Mouse (Mus musculus) limb, embryonic 11.5 days (tissue): ENCODE data around the gene Gm3594. TPM values are rescaled to one million over a fixed set of nuclear protein-coding genes. Genes with fewer than 3 reads are reported as not detected.
"Not testable (repeated sequence)": the region's sequence is repeated elsewhere in the genome, so short reads cannot be mapped to it uniquely, and the experiment has no call there.

Experiments used
- ATAC-seq: fragments of 200-750 bp; cut with Nextera tagmentation; 2 replicates; pipeline ENCODE4 v1.8.0; 2017; ENCODE audit warnings: low read depth; ENCODE audit not compliant: insufficient number of reproducible peaks, low FRiP score, low TSS enrichment
- DNase-seq: peaks from one replicate; pipeline ENCODE4 v3.0.0-alpha.2; 2015; ENCODE audit warnings: low spot score
- H3K27ac ChIP-seq: fragments of 300-500 bp; sonication (generic); replicated peaks from 2 replicates; pipeline ENCODE4 v1.5.1; 2014; ENCODE audit warnings: low read depth, mild to moderate bottlenecking, low read length
- H3K27me3 ChIP-seq: fragments of 300-500 bp; sonication (generic); 2 replicates; pipeline ENCODE4 v1.6.1; 2014; ENCODE audit warnings: mild to moderate bottlenecking, low read length, mixed read lengths; ENCODE audit not compliant: control insufficient read depth, insufficient read depth
- H3K36me3 ChIP-seq: fragments of 300-500 bp; sonication (generic); 2 replicates; pipeline ENCODE4 v1.6.1; 2014; ENCODE audit warnings: mild to moderate bottlenecking, low read length, moderate library complexity, mixed read lengths; ENCODE audit not compliant: control insufficient read depth, insufficient read depth
- H3K4me1 ChIP-seq: fragments of 300-500 bp; sonication (generic); 2 replicates; pipeline ENCODE4 v1.6.1; 2014; ENCODE audit warnings: low read length, mixed read lengths; ENCODE audit not compliant: control insufficient read depth, insufficient read depth
- H3K4me2 ChIP-seq: fragments of 300-500 bp; sonication (generic); 2 replicates; pipeline ENCODE4 v1.6.1; 2014; ENCODE audit warnings: low read depth, mild to moderate bottlenecking, moderate library complexity; ENCODE audit not compliant: severe bottlenecking
- H3K4me3 ChIP-seq: fragments of 300-500 bp; sonication (generic); 2 replicates; pipeline ENCODE4 v1.5.1; 2014; ENCODE audit warnings: low read depth, low read length
- H3K9ac ChIP-seq: fragments of 300-500 bp; sonication (generic); 2 replicates; pipeline ENCODE4 v1.6.1; 2014; ENCODE audit warnings: mild to moderate bottlenecking, low read length
- H3K9me3 ChIP-seq: fragments of 300-500 bp; sonication (generic); 2 replicates; pipeline ENCODE4 v1.6.1; 2016; ENCODE audit warnings: low read length; ENCODE audit not compliant: control insufficient read depth
- WGBS: fragments of 180-500 bp; shearing (Covaris S2); extraction: QIAGEN DNeasy Blood & Tissue Kit; methylation state at CpG from one replicate; pipeline ENCODE4 v1.1.7; 2014; 5-methylcytosine and 5-hydroxymethylcytosine counted together
- polyA plus RNA-seq: library from polyadenylated mRNA; unstranded; fragments of >200 nt; fragmentation: Nextera tagmentation; extraction: Ambion mirVana; gene quantifications from 2 replicates; pipeline ENCODE4 v1.2.1, GENCODE M21; 2014

The Gm3594 gene
- polyA plus RNA-seq = not detected in 2 replicates

DNA sequence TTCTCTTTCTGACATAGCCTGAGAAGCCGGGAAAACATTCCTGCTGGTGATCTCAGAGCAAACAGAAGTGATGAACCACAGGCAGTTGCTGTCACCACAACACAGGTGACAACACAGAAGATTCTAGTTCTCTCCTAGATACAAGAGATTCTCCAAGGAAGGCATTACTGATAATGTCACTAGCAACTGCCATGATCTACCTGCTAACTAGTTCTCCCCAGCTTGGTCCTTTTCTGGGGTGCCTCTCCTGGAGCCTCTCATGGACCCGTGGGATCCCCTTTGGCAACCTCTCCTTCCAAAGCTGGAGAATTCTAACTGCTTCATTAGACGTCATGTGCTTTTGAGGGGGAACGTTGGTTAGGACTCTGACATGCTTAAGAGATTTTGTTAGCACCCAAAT, at the start of gene Gm3594:
Gm3594 (minus strand) TSS at position 101 of the 400 bp plus-strand sequence.
- not testable (repeated sequence) for DNase-seq, H3K27ac ChIP-seq
- WGBS = no CpG with 5 or more reads among the region's 4 CpGs

DNA sequence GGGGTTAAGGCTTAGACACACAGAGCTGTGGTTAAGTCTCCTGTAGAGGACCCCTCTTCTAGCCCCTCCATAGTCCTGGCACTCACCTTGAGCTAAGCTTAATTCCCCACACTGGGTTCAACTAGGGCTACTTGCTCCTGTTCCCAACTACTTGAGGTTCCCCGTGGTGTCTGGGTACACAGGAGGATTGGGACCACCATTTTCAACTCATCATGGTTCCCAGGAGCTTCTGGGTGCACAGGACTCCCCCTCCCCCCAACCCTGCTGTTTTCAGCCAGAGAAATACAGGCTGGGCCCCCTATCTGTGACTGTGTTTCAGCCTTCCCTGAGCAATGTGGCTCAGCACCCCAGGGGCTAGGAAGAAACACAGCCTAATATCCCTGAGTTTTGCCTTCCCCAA, 41.9 kb upstream of the Gm3594 start:
- ATAC-seq, H3K36me3 ChIP-seq, H3K9me3 ChIP-seq, H3K4me2 ChIP-seq, H3K4me1 ChIP-seq, H3K27me3 ChIP-seq, H3K9ac ChIP-seq, H3K27ac ChIP-seq, DNase-seq, H3K4me3 ChIP-seq: not testable (repeated sequence)
- WGBS = 59% methylated on average over 1 of the region's 1 CpGs

More for the DNA sequence above, at the start of gene Gm3594:
- not testable (repeated sequence) for H3K9me3 ChIP-seq, H3K27me3 ChIP-seq, H3K4me1 ChIP-seq, H3K36me3 ChIP-seq, H3K9ac ChIP-seq, ATAC-seq, H3K4me2 ChIP-seq, H3K4me3 ChIP-seq

GRCm38 (mm10) chr14:6485541-6485940, 41.1 kb upstream of the Gm3594 start:
- not testable (repeated sequence) for H3K4me1 ChIP-seq, H3K9ac ChIP-seq, H3K4me2 ChIP-seq, H3K4me3 ChIP-seq, H3K9me3 ChIP-seq, H3K27ac ChIP-seq, H3K36me3 ChIP-seq, ATAC-seq, DNase-seq, H3K27me3 ChIP-seq
- WGBS = no CpG with 5 or more reads among the region's 1 CpGs

GRCm38 (mm10) chr14:6482126-6482525, 37.7 kb upstream of the Gm3594 start:
- not testable (repeated sequence) for H3K27me3 ChIP-seq, H3K36me3 ChIP-seq, H3K27ac ChIP-seq, H3K9ac ChIP-seq, DNase-seq, H3K4me2 ChIP-seq, H3K4me3 ChIP-seq, ATAC-seq, H3K4me1 ChIP-seq, H3K9me3 ChIP-seq
- 74% methylated on average over 7 of the region's 8 CpGs for WGBS

GRCm38 (mm10) chr14:6471856-6472255, 27.4 kb upstream of the Gm3594 start:
- H3K4me2 ChIP-seq, ATAC-seq, DNase-seq, H3K9ac ChIP-seq, H3K4me3 ChIP-seq, H3K36me3 ChIP-seq, H3K27ac ChIP-seq, H3K27me3 ChIP-seq, H3K9me3 ChIP-seq, H3K4me1 ChIP-seq: not testable (repeated sequence)
- WGBS = 88% methylated on average over 1 of the region's 1 CpGs

DNA sequence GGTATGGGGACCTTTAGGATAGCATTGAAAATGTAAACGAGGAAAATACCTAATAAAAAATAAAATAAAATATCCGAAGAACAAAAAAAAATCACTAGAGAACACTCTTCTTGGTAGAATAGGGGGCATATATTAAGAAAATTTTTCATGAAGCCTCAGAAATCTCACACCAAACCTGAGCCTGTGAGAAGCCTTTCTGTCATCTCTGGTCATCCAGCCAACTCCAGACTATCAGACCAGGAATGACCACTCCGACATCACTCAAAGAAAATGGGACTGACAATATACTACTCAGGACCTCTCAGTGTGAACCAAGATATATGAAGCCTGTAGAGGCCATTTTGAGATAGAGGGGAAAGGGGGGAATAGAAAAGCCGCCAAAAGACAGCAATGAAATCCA, 3.6 kb downstream of the Gm3594 start:
- not testable (repeated sequence) for H3K27ac ChIP-seq, H3K36me3 ChIP-seq, H3K9me3 ChIP-seq, H3K4me1 ChIP-seq, ATAC-seq, H3K4me3 ChIP-seq, H3K27me3 ChIP-seq, H3K9ac ChIP-seq, H3K4me2 ChIP-seq, DNase-seq
- WGBS = no CpG with 5 or more reads among the region's 4 CpGs

DNA sequence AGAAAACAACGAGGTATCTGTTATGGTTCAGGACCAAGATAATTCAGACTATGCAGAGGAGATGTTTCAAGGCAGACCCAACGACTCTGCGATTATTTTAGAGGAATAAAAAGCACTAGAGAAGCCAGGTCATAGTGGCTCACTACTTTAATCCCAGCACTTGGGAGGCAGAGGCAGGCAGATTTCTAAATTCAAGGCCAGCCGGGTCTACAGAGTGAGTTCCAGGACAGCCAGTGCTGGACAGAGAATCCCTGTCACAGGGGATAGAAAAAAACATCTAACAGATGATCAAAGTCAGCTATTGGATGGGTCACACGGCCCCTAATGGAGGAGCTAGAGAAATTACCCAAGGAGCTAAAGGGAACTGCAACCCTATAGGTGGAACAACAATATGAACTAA, 4.2 kb downstream of the Gm3594 start:
- H3K4me2 ChIP-seq, H3K36me3 ChIP-seq, H3K27me3 ChIP-seq, DNase-seq, ATAC-seq, H3K4me3 ChIP-seq, H3K9me3 ChIP-seq, H3K4me1 ChIP-seq, H3K27ac ChIP-seq, H3K9ac ChIP-seq: not testable (repeated sequence)
- 45% methylated on average over 1 of the region's 5 CpGs for WGBS

DNA sequence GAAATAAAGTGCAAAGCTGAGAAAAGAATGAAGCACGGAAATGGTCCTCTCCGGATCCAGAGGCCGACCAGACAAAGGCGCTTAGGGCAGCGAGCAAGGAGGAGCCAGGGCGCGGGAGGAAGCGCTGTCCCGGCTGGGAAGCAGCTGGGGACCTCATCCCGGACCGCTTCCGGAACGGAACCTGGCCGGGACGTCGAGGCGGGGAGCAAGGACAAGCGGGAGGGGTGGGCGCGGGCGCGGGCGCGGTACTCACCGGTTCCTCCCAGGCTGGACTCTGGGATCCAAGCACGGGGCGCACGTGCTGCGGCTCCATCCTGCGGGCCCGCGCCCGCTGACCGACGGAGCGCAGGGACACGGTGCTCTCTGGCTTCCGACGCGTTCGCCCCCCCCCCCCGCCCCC, 17.6 kb downstream of the Gm3594 start:
- H3K4me2 ChIP-seq, ATAC-seq, H3K4me3 ChIP-seq: not testable (repeated sequence)

GRCm38 (mm10) chr14:6426353-6426752, 18.1 kb downstream of the Gm3594 start:
- not testable (repeated sequence) for ATAC-seq, H3K9ac ChIP-seq, H3K27ac ChIP-seq, H3K9me3 ChIP-seq, H3K36me3 ChIP-seq, H3K27me3 ChIP-seq, H3K4me1 ChIP-seq, H3K4me2 ChIP-seq, H3K4me3 ChIP-seq
- DNase-seq = peak; percentile 8
- 18% methylated on average over 22 of the region's 22 CpGs for WGBS

More for the DNA sequence above, 17.6 kb downstream of the Gm3594 start:
- not testable (repeated sequence) for H3K9ac ChIP-seq, H3K9me3 ChIP-seq, H3K27ac ChIP-seq, H3K27me3 ChIP-seq, DNase-seq, H3K4me1 ChIP-seq, H3K36me3 ChIP-seq
- 20% methylated on average over 8 of the region's 42 CpGs for WGBS
